Mouse (Mus musculus) intestine, embryonic 14.5 days (tissue): ENCODE data around the gene Txnrd3. TPM values are rescaled to one million over a fixed set of nuclear protein-coding genes. Genes with fewer than 3 reads are reported as not detected.

ENCODE experiments used
- ATAC-seq: fragments of 200-750 bp; cut with Nextera tagmentation; replicated peaks from 2 replicates; pipeline ENCODE4 v1.8.0; 2017; ENCODE audit warnings: low read depth, moderate number of reproducible peaks, moderate TSS enrichment, moderate library complexity; ENCODE audit not compliant: low FRiP score, low TSS enrichment
- DNase-seq: peaks from one replicate; pipeline ENCODE4 v3.0.0-alpha.2; 2018; ENCODE audit warnings: low spot score
- H3K27ac ChIP-seq: fragments of 300-500 bp; sonication (generic); 2 replicates; pipeline ENCODE4 v1.5.1; 2014; ENCODE audit warnings: low read depth, mild to moderate bottlenecking, control low read depth
- H3K27me3 ChIP-seq: fragments of 300-500 bp; sonication (generic); replicated peaks from 2 replicates; pipeline ENCODE4 v1.6.1; 2014; ENCODE audit warnings: low read length, control low read depth; ENCODE audit not compliant: control insufficient read depth, insufficient read depth
- H3K36me3 ChIP-seq: fragments of 300-500 bp; sonication (generic); 2 replicates; pipeline ENCODE4 v1.6.1; 2014; ENCODE audit warnings: low read length, control low read depth; ENCODE audit not compliant: control insufficient read depth, insufficient read depth
- H3K4me1 ChIP-seq: fragments of 300-500 bp; sonication (generic); replicated peaks from 2 replicates; pipeline ENCODE4 v1.6.1; 2014; ENCODE audit warnings: low read length, control low read depth, mixed read lengths; ENCODE audit not compliant: control insufficient read depth, insufficient read depth
- H3K4me2 ChIP-seq: fragments of 300-500 bp; sonication (generic); 2 replicates; pipeline ENCODE4 v1.6.1; 2014; ENCODE audit warnings: low read length
- H3K4me3 ChIP-seq: fragments of 300-500 bp; sonication (generic); 2 replicates; pipeline ENCODE4 v1.5.1; 2014; ENCODE audit warnings: low read depth, low read length, control low read depth, mixed read lengths
- H3K9ac ChIP-seq: fragments of 300-500 bp; sonication (generic); 2 replicates; pipeline ENCODE4 v1.6.1; 2014; ENCODE audit warnings: mild to moderate bottlenecking, low read length
- H3K9me3 ChIP-seq: fragments of 300-500 bp; sonication (generic); 2 replicates; pipeline ENCODE4 v1.6.1; 2016; ENCODE audit warnings: low read length, control low read depth; ENCODE audit not compliant: control insufficient read depth
- WGBS: fragments of 180-500 bp; shearing (Covaris S2); extraction: QIAGEN DNeasy Blood & Tissue Kit; methylation state at CpG from one replicate; pipeline ENCODE4 v1.1.7; 2014; 5-methylcytosine and 5-hydroxymethylcytosine counted together
- polyA plus RNA-seq: library from polyadenylated mRNA; unstranded; fragments of >200 nt; fragmentation: Nextera tagmentation; extraction: Ambion mirVana; gene quantifications from 2 replicates; pipeline ENCODE4 v1.2.1, GENCODE M21; 2014

Gene Txnrd3
- polyA plus RNA-seq, 1 experiment from 2014 or later, result 12.0 TPM

GRCm38 (mm10) chr6:89660490-89660889, 16.7 kb downstream of the Txnrd3 start:
- no peak for DNase-seq
- H3K9me3 ChIP-seq, result no peaks in the 10 kb centered on the region
- 75% methylated on average over 1 of the region's 1 CpGs for WGBS
- no peak overlapping the region for H3K4me3 ChIP-seq
- no peaks in the 10 kb centered on the region for H3K27me3 ChIP-seq
- no peak overlapping the region for H3K27ac ChIP-seq
- no peaks in the 10 kb centered on the region for H3K4me1 ChIP-seq
- no peak for ATAC-seq
- peaks cover 3% of the 10 kb centered on the region for H3K36me3 ChIP-seq
- no peak overlapping the region for H3K4me2 ChIP-seq
- no peak overlapping the region for H3K9ac ChIP-seq

GRCm38 (mm10) chr6:89662521-89662920, 18.7 kb downstream of the Txnrd3 start:
- Histone ChIP-seq H3K36me3 (no peaks in the 10 kb centered on the region; the same call in 1 of the 2 replicates), H3K9me3 (no peaks in the 10 kb centered on the region), H3K27ac (no peak overlapping the region), H3K4me2 (no peak overlapping the region), H3K9ac (no peak overlapping the region), H3K4me3 (no peak overlapping the region), H3K27me3 (no peaks in the 10 kb centered on the region), H3K4me1 (no peaks in the 10 kb centered on the region)
- WGBS, result 89% methylated on average over 3 of the region's 3 CpGs
- DNase-seq, result no peak
- no peak for ATAC-seq

GRCm38 (mm10) chr6:89665155-89665554, 21.4 kb downstream of the Txnrd3 start:
- H3K9ac ChIP-seq, result no peak overlapping the region
- ATAC-seq (no peak), DNase-seq (no peak)
- H3K4me2 ChIP-seq, result no peak overlapping the region
- H3K9me3 ChIP-seq, result no peaks in the 10 kb centered on the region
- no peaks in the 10 kb centered on the region for H3K27me3 ChIP-seq
- no peak overlapping the region for H3K27ac ChIP-seq
- H3K4me1 ChIP-seq, result no peaks in the 10 kb centered on the region
- H3K36me3 ChIP-seq, result no peaks in the 10 kb centered on the region; the same call in 1 of the 2 replicates
- H3K4me3 ChIP-seq, result no peak overlapping the region
- 61% methylated on average over 8 of the region's 8 CpGs for WGBS

- no peak overlapping the region for H3K4me3 ChIP-seq
- DNase-seq (no peak), ATAC-seq (no peak)
- H3K36me3 ChIP-seq, result no peaks in the 10 kb centered on the region; the same call in 1 of the 2 replicates
- H3K9ac ChIP-seq, result no peak overlapping the region
- H3K4me2 ChIP-seq, result no peak overlapping the region
- H3K27ac ChIP-seq, result no peak overlapping the region
- H3K27me3 ChIP-seq, result no peaks in the 10 kb centered on the region
- H3K9me3 ChIP-seq, result no peaks in the 10 kb centered on the region
- 80% methylated on average over 7 of the region's 7 CpGs for WGBS
- no peaks in the 10 kb centered on the region for H3K4me1 ChIP-seq
Observed at GRCm38 (mm10) chr6:89665667-89666066, 21.9 kb downstream of the Txnrd3 start.

GRCm38 (mm10) chr6:89666976-89667375, 23.2 kb downstream of the Txnrd3 start:
- Histone ChIP-seq H3K4me1 (no peaks in the 10 kb centered on the region), H3K36me3 (no peaks in the 10 kb centered on the region; the same call in 1 of the 2 replicates), H3K4me3 (no peak overlapping the region), H3K27ac (no peak overlapping the region), H3K9me3 (no peaks in the 10 kb centered on the region), H3K9ac (no peak overlapping the region), H3K4me2 (no peak overlapping the region), H3K27me3 (no peaks in the 10 kb centered on the region)
- no peak for ATAC-seq
- DNase-seq, result no peak
- 87% methylated on average over 3 of the region's 3 CpGs for WGBS

GRCm38 (mm10) chr6:89669556-89669955, 25.8 kb downstream of the Txnrd3 start:
- DNase-seq (no peak), ATAC-seq (no peak)
- H3K4me1 ChIP-seq, result no peaks in the 10 kb centered on the region
- H3K4me3 ChIP-seq, result no peak overlapping the region
- WGBS, result 78% methylated on average over 6 of the region's 6 CpGs
- no peak overlapping the region for H3K4me2 ChIP-seq
- H3K9me3 ChIP-seq, result no peaks in the 10 kb centered on the region
- H3K9ac ChIP-seq, result no peak overlapping the region
- H3K27ac ChIP-seq, result no peak overlapping the region
- H3K36me3 ChIP-seq, result no peaks in the 10 kb centered on the region; the same call in 1 of the 2 replicates
- H3K27me3 ChIP-seq, result no peaks in the 10 kb centered on the region

GRCm38 (mm10) chr6:89671431-89671830, 27.6 kb downstream of the Txnrd3 start:
- H3K36me3 ChIP-seq, result no peaks in the 10 kb centered on the region
- ATAC-seq, result no peak
- no peak overlapping the region for H3K9ac ChIP-seq
- no peaks in the 10 kb centered on the region for H3K27me3 ChIP-seq
- H3K4me2 ChIP-seq, result no peak overlapping the region
- no peaks in the 10 kb centered on the region for H3K9me3 ChIP-seq
- no peaks in the 10 kb centered on the region for H3K4me1 ChIP-seq
- H3K27ac ChIP-seq, result no peak overlapping the region
- WGBS, result 78% methylated on average over 6 of the region's 6 CpGs
- no peak overlapping the region for H3K4me3 ChIP-seq
- DNase-seq, result no peak

- no peak overlapping the region for H3K4me2 ChIP-seq
- H3K4me1 ChIP-seq, result no peaks in the 10 kb centered on the region
- no peak for ATAC-seq
- no peak overlapping the region for H3K4me3 ChIP-seq
- 82% methylated on average over 7 of the region's 7 CpGs for WGBS
- no peaks in the 10 kb centered on the region for H3K9me3 ChIP-seq
- no peaks in the 10 kb centered on the region for H3K27me3 ChIP-seq
- no peaks in the 10 kb centered on the region for H3K36me3 ChIP-seq
- H3K9ac ChIP-seq, result no peak overlapping the region
- DNase-seq, result peak; percentile 41
- H3K27ac ChIP-seq, result no peak overlapping the region
Observed at GRCm38 (mm10) chr6:89672641-89673040, 28.9 kb downstream of the Txnrd3 start.

GRCm38 (mm10) chr6:89673135-89673780, 29.5 kb downstream of the Txnrd3 start:
- Histone ChIP-seq H3K9me3 (no peaks in the 10 kb centered on the region), H3K27ac (no peak overlapping the region), H3K4me3 (no peak overlapping the region), H3K27me3 (no peaks in the 10 kb centered on the region), H3K4me2 (no peak overlapping the region), H3K36me3 (no peaks in the 10 kb centered on the region), H3K4me1 (no peaks in the 10 kb centered on the region), H3K9ac (no peak overlapping the region)
- DNase-seq (no peak), ATAC-seq (no peak)
- 83% methylated on average over 11 of the region's 11 CpGs for WGBS
